Mouse (Mus musculus): Measurements from ENCODE around the gene Cdsn. TPM values are rescaled to one million over a fixed set of nuclear protein-coding genes. Genes with fewer than 3 reads are reported as not detected.
A peak's percentile ranks its signal among the peaks of the same experiment; 100 is the strongest.

The Cdsn gene
- polyA plus RNA-seq, 1 experiment from 2014 or later = 2.1 TPM

DNA sequence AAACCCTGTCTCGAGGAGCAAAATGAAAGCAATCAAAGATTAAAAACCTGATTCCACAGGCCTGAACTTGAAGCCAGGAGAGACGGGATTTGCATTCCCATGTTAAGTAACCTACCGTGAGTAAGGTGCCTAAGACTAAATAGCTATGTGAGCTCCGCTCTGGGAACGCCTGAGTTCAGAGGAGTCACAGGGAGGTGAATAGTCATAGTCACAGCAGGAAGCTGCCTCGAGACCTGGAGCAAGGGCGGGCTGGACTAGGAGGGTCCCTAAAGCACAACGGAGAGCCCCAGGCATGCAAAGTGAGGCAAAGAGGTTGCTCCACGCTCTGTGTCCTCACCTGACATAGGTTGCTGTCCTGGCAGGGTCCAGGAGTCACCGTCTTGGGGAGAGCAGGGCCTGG is 12.4 kb upstream of the Cdsn start:
- Histone ChIP-seq H3K4me2 (no peak overlapping the region), H3K27ac (no peak overlapping the region), H3K4me3 (replicated peaks) (no peak overlapping the region), H3K4me1 (no peaks in the 10 kb centered on the region), H3K9me3 (no peaks in the 10 kb centered on the region), H3K36me3 (no peaks in the 10 kb centered on the region), H3K27me3 (replicated peaks) (no peaks in the 10 kb centered on the region), H3K9ac (no peak overlapping the region)
- WGBS = 44% methylated on average over 10 of the region's 10 CpGs
- no peak for ATAC-seq (ENCODE audit: insufficient read depth, low FRiP score, low read depth)

DNA sequence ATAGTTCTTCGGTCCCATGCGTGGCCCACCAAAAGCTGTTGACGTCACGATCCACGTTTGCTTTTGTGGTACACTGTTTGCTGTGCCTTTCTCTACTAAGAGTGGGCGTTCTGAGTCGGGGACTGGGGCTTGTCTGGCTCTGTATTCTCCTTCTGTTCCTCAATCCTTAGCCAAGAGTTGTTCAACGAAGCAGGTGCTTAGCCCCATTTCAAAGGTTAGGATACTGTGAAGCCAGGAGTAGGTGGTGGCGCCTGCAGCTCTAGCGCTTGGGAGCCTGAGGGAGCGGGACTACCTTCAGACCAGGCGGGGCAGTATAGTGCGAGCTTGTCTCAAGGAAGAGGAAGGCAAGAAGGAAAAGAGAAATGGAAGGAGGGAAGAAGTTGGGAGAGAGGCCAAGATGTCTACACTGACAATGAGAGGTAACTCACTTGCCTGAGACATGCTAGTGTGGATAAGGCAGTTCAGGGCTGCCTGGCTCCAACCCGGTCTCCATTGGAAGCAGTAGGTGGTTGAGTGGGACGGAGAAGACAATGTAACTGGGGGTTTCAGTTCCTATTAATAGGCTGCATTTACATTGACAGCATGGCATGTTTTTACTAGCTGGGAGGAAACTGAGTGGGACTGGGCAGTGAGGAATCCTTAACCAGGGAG is 9.0 kb upstream of the Cdsn start:
- no peak overlapping the region for H3K9ac ChIP-seq
- 76% methylated on average over 15 of the region's 15 CpGs for WGBS
- no peaks in the 10 kb centered on the region for H3K4me1 ChIP-seq
- no peaks in the 10 kb centered on the region for H3K27me3 ChIP-seq (replicated peaks)
- no peak overlapping the region for H3K4me2 ChIP-seq
- no peaks in the 10 kb centered on the region for H3K9me3 ChIP-seq
- H3K4me3 ChIP-seq (replicated peaks) = no peak overlapping the region
- no peak overlapping the region for H3K27ac ChIP-seq
- no peak for ATAC-seq (ENCODE audit: insufficient read depth, low FRiP score, low read depth)
- H3K36me3 ChIP-seq = no peaks in the 10 kb centered on the region

DNA sequence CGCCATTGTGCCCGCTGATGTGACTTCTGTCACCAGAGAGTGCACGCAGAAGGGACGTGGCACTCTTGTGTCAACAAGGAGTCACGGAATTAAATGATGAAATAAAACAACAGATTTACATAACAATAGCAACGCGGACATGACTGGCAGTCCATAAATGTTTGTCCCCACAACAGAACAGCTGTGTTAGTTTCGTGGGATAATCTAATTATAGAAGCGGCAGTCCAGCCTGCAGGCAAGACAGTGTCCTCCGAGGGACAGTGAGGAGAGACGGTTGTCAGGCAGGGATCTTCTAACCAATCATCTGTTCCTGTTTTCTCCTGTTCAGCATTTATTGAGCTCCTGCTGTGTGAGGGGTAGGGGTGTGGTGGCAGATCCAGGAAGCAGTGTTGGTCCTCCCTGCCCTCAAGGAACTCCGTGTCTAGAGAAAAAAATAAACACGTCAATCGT is 8.5 kb upstream of the Cdsn start:
- Histone ChIP-seq H3K4me3 (replicated peaks) (no peak overlapping the region), H3K9me3 (no peaks in the 10 kb centered on the region), H3K36me3 (no peaks in the 10 kb centered on the region), H3K4me2 (no peak overlapping the region), H3K9ac (no peak overlapping the region), H3K4me1 (no peaks in the 10 kb centered on the region), H3K27me3 (replicated peaks) (no peaks in the 10 kb centered on the region), H3K27ac (no peak overlapping the region)
- 53% methylated on average over 14 of the region's 14 CpGs for WGBS
- ATAC-seq (ENCODE audit: insufficient read depth, low FRiP score, low read depth) = no peak

DNA sequence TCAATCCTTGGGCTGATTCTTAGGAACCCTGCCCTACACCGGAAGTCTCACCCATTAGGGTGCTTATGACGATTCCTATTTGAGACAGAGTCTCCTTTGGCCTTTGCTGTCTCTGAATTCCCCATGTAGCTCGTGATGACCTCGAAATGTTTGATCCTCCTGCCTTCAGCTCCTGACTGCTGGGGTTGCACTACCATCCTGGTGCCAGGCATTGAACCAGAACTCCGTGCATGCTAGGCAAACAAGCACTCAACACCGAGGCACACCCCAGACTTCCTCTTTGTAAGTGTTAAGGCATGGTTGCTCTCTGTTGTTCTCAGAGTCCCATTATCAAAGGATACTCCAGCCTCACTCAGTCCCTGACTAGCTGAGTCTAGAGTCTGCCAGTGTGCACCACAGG is 7.9 kb upstream of the Cdsn start:
- H3K4me1 ChIP-seq = 0 out of 2 replicates have a peak, but pooled peaks cover 3% of the 10 kb centered on the region
- 66% methylated on average over 6 of the region's 6 CpGs for WGBS
- H3K4me2 ChIP-seq = no peak overlapping the region
- no peak overlapping the region for H3K27ac ChIP-seq
- no peak overlapping the region for H3K4me3 ChIP-seq (replicated peaks)
- H3K9me3 ChIP-seq = no peaks in the 10 kb centered on the region
- no peaks in the 10 kb centered on the region for H3K27me3 ChIP-seq (replicated peaks)
- no peak overlapping the region for H3K9ac ChIP-seq
- no peak for ATAC-seq (ENCODE audit: insufficient read depth, low FRiP score, low read depth)
- H3K36me3 ChIP-seq = no peaks in the 10 kb centered on the region

DNA sequence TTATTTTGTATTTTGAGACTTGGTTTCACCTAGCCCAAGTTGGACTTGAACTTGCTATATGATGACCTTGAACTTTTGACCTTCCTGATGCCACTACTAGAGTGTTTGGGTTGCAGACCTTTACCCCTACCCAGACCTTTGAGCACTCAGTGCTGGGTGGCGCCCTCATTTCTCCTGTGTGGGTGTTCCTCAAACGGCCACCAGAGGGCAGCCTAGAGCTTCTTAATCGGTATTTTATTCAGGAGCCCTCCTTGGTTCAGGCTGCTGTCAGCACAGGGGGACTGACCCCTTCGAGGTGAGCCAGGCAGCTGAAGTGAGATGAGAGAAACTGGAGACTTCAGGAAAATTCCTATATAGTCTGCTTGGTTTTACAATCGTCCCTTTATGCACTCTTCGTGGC is 7.2 kb upstream of the Cdsn start:
- no peaks in the 10 kb centered on the region for H3K36me3 ChIP-seq
- H3K9ac ChIP-seq = no peak overlapping the region
- WGBS = 35% methylated on average over 6 of the region's 6 CpGs
- no peaks in the 10 kb centered on the region for H3K27me3 ChIP-seq (replicated peaks)
- H3K4me3 ChIP-seq (replicated peaks) = no peak overlapping the region
- H3K4me1 ChIP-seq = peaks cover 8% of the 10 kb centered on the region
- H3K9me3 ChIP-seq = no peaks in the 10 kb centered on the region
- H3K4me2 ChIP-seq = no peak overlapping the region
- no peak overlapping the region for H3K27ac ChIP-seq
- no peak for ATAC-seq (ENCODE audit: insufficient read depth, low FRiP score, low read depth)

DNA sequence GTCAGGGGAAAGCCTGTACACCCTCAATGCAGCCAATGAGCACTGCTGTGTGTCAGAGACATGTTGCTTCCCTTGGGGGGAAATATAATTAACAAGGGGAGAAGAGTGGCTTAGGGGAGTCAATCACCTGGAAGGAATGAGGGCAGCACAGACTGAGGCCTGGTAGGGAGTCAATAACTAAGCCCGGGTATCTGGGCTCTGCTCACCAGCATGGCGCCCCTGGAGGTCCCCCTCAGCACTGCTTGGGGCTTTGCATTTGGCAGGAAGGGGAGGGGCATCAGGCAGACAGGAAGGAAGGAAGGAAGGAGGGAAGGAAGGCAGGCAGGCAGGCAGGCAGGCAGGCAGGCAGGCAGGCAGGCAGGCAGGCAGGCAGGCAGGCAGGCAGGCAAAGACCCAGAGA is 4.5 kb upstream of the Cdsn start:
- no peak for ATAC-seq (ENCODE audit: insufficient read depth, low FRiP score, low read depth)
- H3K27ac ChIP-seq = no peak overlapping the region
- WGBS = 80% methylated on average over 2 of the region's 2 CpGs
- no peak overlapping the region for H3K9ac ChIP-seq
- H3K9me3 ChIP-seq = no peaks in the 10 kb centered on the region
- H3K27me3 ChIP-seq (replicated peaks) = no peaks in the 10 kb centered on the region
- no peak overlapping the region for H3K4me3 ChIP-seq (replicated peaks)
- no peak overlapping the region for H3K4me2 ChIP-seq
- H3K4me1 ChIP-seq = peaks cover 14% of the 10 kb centered on the region
- H3K36me3 ChIP-seq = no peaks in the 10 kb centered on the region

DNA sequence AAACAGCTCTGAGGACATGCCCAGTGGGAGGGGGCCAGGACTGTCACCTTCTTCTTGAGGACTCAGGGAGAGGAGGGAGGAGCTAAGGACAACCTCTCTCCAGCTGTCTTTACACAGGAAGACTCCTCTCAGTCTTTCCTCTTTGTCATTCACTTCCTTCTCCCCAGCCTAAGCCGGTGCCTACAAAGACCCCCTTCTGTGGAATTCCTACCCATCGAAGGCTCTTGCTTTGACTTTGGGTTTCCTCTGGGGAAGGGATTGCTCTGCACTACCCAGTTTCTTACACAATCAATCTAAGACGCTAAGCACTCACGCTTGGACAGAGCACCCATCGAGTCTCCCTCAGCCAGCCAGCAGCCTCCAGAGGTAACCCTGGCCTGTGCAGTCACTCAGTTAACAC is 3.3 kb upstream of the Cdsn start:
- 29% methylated on average over 5 of the region's 5 CpGs for WGBS
- no peak overlapping the region for H3K9ac ChIP-seq

DNA sequence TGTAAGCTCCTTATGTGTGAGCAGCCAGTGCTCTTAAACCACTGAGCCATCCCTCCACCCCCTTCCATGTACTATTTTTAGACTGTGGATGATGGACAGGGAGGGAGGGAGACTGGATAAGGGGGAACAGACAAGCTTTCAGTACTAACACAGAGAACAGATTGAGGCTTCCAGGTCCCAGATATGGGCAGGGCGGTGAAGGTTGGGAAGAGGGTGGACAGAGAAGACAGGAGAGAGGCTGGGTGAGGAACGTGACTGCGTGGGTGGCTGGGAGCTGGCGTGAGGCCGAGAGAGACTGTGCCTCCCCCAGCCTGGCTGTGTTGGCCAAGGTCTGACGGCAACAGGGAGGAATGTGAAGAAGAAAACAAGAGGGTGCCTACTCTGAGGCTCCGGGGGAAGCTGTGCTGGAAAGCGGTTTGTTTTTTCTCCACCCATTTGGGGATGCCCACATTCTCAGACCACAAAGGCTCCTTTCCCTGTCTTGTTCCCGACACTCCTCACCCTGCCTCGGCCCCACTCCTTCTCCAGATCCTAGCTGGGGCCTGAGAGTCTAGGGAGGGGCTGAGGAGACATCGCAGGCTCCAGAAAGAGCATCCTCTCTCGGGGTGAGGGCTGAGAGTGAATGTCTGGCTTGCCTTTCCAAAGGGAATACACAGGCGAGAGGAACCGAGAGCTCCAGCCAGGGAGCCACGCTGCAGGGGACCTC is 2.3 kb upstream of the Cdsn start:
- no peak overlapping the region for H3K9ac ChIP-seq
- H3K4me2 ChIP-seq = peak overlapping the region; percentile 39
- ATAC-seq (ENCODE audit: insufficient read depth, low FRiP score, low read depth) = peak; percentile 62
- peak overlapping the region; percentile 87 for H3K27ac ChIP-seq
- no peaks in the 10 kb centered on the region for H3K36me3 ChIP-seq
- no peak overlapping the region for H3K4me3 ChIP-seq (replicated peaks)
- no peaks in the 10 kb centered on the region for H3K27me3 ChIP-seq (replicated peaks)
- peaks cover 14% of the 10 kb centered on the region for H3K4me1 ChIP-seq
- WGBS = 29% methylated on average over 15 of the region's 15 CpGs
- H3K9me3 ChIP-seq = no peaks in the 10 kb centered on the region

More for the DNA sequence above, 3.3 kb upstream of the Cdsn start:
- Histone ChIP-seq H3K4me3 (replicated peaks) (no peak overlapping the region), H3K36me3 (no peaks in the 10 kb centered on the region), H3K9me3 (no peaks in the 10 kb centered on the region), H3K4me1 (peaks cover 14% of the 10 kb centered on the region), H3K27me3 (replicated peaks) (no peaks in the 10 kb centered on the region), H3K4me2 (no peak overlapping the region), H3K27ac (peak overlapping the region; percentile 40; the same call in 1 of the 2 replicates)
- ATAC-seq (ENCODE audit: insufficient read depth, low FRiP score, low read depth) = no peak

DNA sequence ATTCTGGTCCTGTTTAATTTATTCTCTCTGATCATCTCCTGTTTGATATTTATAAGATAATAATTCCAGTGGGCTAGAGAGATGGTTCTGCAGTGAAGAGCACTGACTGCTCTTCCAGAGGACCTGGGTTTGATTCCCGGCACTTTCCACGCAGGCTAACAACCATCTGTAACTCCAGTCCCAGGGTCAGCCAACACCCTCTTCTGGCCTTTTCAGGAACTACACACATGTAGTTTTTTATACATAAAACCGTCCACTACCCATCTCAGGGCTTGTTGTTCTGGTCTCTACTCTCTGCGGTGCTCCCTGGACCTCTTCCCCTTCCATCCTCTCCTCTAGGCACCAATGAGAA is 1.8 kb upstream of the Cdsn start:
- H3K9me3 ChIP-seq = no peaks in the 10 kb centered on the region
- no peaks in the 10 kb centered on the region for H3K36me3 ChIP-seq
- H3K4me2 ChIP-seq = peak overlapping the region; percentile 39; the same call in 1 of the 2 replicates
- ATAC-seq (ENCODE audit: insufficient read depth, low FRiP score, low read depth) = no peak; the same call in 1 of the 2 replicates
- H3K9ac ChIP-seq = no peak overlapping the region
- WGBS = 93% methylated on average over 4 of the region's 4 CpGs
- H3K4me3 ChIP-seq (replicated peaks) = no peak overlapping the region
- peak overlapping the region; percentile 87 for H3K27ac ChIP-seq
- peaks cover 14% of the 10 kb centered on the region for H3K4me1 ChIP-seq
- H3K27me3 ChIP-seq (replicated peaks) = no peaks in the 10 kb centered on the region

DNA sequence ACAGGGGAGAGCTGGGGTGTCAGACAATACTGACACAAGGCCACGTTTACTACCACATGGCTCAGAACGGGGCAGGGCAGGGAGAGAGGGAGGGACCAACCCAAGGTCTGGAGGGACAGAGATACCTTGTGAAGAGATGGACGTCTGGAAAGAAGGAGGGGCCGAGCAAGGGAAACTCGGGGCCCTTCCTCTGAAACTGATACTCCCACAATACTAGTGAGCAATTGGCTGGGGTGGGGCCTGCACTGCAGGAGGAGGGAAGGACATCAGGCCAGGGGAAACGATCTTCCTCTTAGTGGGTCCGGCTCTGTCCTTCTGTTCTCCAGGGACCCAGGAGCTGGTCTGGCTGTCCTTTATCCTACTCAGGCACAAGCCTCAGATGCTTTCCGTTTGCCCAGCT is 1.1 kb upstream of the Cdsn start:
- H3K4me1 ChIP-seq = peaks cover 14% of the 10 kb centered on the region
- 46% methylated on average over 8 of the region's 8 CpGs for WGBS
- ATAC-seq (ENCODE audit: insufficient read depth, low FRiP score, low read depth) = no peak
- no peak overlapping the region for H3K9ac ChIP-seq
- H3K27ac ChIP-seq = no peak overlapping the region
- no peak overlapping the region for H3K4me3 ChIP-seq (replicated peaks)
- no peak overlapping the region for H3K4me2 ChIP-seq
- no peaks in the 10 kb centered on the region for H3K36me3 ChIP-seq
- no peaks in the 10 kb centered on the region for H3K9me3 ChIP-seq
- no peaks in the 10 kb centered on the region for H3K27me3 ChIP-seq (replicated peaks)

DNA sequence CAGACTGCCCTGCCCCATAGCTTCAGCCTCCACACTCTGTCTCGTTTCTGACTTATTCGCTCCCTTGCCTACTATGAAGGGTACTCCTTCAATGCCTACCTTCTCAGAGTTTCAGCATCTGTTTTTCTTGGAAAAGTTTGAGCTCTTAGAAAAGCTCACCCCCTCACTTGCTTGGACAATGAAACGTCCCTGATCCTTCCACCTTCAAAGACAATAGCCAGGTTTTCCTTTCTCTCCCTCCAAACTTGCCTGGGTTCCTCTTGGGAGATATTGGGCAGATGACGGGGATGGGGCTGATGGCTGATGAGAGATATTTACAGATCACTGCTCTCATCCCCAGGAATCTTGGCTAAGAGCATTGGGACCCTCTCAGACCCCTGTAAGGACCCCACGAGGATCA is 2.4 kb downstream of the Cdsn start:
- Histone ChIP-seq H3K9ac (no peak overlapping the region), H3K36me3 (no peaks in the 10 kb centered on the region), H3K27ac (no peak overlapping the region), H3K4me2 (no peak overlapping the region), H3K27me3 (replicated peaks) (no peaks in the 10 kb centered on the region), H3K4me1 (peaks cover 9% of the 10 kb centered on the region), H3K4me3 (replicated peaks) (no peak overlapping the region), H3K9me3 (no peaks in the 10 kb centered on the region)
- ATAC-seq (ENCODE audit: insufficient read depth, low FRiP score, low read depth) = no peak
- 79% methylated on average over 5 of the region's 5 CpGs for WGBS

DNA sequence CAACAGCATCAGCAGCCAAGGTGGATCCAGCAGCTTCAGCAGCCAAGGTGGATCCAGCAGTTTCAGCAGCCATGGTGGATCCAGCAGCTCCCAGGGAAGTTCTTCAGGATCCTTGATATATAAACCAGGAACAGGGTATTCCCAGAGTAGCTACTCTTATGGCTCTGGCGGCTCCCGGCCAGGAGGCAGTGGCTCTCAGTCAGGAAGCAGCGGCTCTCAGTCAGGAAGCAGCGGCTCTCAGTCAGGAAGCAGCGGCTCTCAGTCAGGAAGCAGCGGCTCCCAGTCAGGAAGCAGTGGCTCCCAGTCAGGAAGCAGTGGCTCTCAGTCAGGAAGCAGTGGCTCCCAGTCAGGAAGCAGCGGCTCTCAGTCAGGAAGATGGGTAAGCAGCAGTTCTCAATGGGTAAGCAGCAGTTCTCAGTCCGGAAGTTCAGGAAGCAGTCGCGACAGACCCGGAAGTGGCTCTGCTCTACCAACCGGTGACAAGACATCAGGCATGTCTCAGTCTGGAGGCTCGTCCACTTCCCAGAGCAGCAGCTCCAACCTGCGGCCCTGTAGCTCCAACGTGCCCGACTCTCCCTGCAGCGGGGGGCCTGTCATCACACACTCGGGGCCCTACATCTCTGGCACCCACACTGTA is 3.0 kb downstream of the Cdsn start:
- 90% methylated on average over 18 of the region's 18 CpGs for WGBS
- no peak overlapping the region for H3K4me3 ChIP-seq (replicated peaks)
- H3K9ac ChIP-seq = no peak overlapping the region
- H3K27me3 ChIP-seq (replicated peaks) = no peaks in the 10 kb centered on the region
- no peaks in the 10 kb centered on the region for H3K9me3 ChIP-seq
- H3K27ac ChIP-seq = no peak overlapping the region
- H3K36me3 ChIP-seq = no peaks in the 10 kb centered on the region
- no peak for ATAC-seq (ENCODE audit: insufficient read depth, low FRiP score, low read depth)
- no peak overlapping the region for H3K4me2 ChIP-seq
- peaks cover 4% of the 10 kb centered on the region; the same call in 1 of the 2 replicates for H3K4me1 ChIP-seq
